Mouse (Mus musculus): Measurements from ENCODE around the gene Nrp2.

DNA sequence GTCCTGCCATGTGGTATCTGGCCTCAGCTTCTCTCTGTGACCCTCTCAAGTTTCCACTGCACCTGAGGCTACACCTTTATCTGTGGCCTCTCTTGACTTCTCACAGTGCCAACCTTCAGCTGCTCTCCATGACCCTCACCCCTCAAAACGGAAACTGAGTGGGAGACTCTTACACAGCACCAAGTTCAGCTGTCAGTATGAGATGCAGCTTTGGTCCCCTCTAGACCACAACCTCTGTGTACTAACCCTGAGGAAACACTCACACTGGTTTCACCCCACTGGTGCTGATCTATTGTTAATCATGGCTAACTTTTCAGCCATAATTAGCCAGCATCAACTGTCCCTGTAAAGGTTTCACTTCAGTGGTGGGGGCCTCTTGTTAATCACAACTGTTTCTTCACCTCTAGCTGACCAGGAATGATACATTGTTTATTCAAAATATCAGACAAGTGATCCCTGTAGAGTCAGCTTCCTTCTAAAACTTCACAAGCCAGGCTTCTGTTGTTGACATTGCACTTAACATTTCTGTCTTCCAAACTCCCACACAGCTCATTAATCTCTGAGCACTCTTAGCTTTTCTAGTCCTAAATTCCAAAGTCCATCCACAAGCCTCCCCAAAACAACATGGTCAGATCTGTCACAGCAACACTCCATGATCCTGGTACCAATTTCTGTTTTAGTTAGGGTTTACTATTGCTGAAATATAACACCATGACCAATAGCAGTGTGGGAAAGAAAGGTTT lies 131.5 kb downstream of the Nrp2 start:
- TF ChIP-seq MAFK (IDR thresholded peaks at IDR 0.05; ENCODE audit: insufficient read depth, low read depth, low read length) (no peak), ZNF384 (IDR thresholded peaks at IDR 0.05; ENCODE audit: low read depth, low read length) (no peak), CHD2 (IDR thresholded peaks at IDR 0.05; ENCODE audit: low read depth, low read length) (no peak), HCFC1 (IDR thresholded peaks at IDR 0.05; ENCODE audit: borderline replicate concordance, insufficient read depth, low read length) (no peak)
